Mouse (Mus musculus) forebrain, postnatal 0 days (tissue): ENCODE results near the gene Gdpd1. TPM values are rescaled to one million over a fixed set of nuclear protein-coding genes. Genes with fewer than 3 reads are reported as not detected.
A peak's percentile ranks its signal among the peaks of the same experiment; 100 is the strongest.
"Not testable (repeated sequence)": the region's sequence is repeated elsewhere in the genome, so short reads cannot be mapped to it uniquely, and the experiment has no call there.

Experiments used
- ATAC-seq: fragments of 200-750 bp; cut with Nextera tagmentation; 2 replicates; pipeline ENCODE4 v1.8.0; 2017; ENCODE audit warnings: mild to moderate bottlenecking, moderate library complexity
- DNase-seq: peaks from one replicate; pipeline ENCODE4 v3.0.0-alpha.2; 2015
- H3K27ac ChIP-seq: fragments of 300-500 bp; sonication (generic); 2 replicates; pipeline ENCODE4 v1.5.1; 2014; ENCODE audit warnings: low read depth, mild to moderate bottlenecking, antibody characterized with exemption, low read length, moderate library complexity, mixed read lengths
- H3K27me3 ChIP-seq: fragments of 300-500 bp; sonication (generic); 2 replicates; pipeline ENCODE4 v1.6.1; 2014; ENCODE audit warnings: mild to moderate bottlenecking, low read length, mixed read lengths; ENCODE audit not compliant: insufficient read depth
- H3K36me3 ChIP-seq: fragments of 300-500 bp; sonication (generic); 2 replicates; pipeline ENCODE4 v1.6.1; 2014; ENCODE audit warnings: mild to moderate bottlenecking, moderate library complexity; ENCODE audit not compliant: insufficient read depth
- H3K4me1 ChIP-seq: fragments of 300-500 bp; sonication (generic); 2 replicates; pipeline ENCODE4 v1.6.1; 2014; ENCODE audit warnings: antibody characterized with exemption; ENCODE audit not compliant: insufficient read depth
- H3K4me2 ChIP-seq: fragments of 300-500 bp; sonication (generic); 2 replicates; pipeline ENCODE4 v1.6.1; 2014; ENCODE audit warnings: low read depth, mild to moderate bottlenecking, moderate library complexity
- H3K4me3 ChIP-seq: fragments of 300-500 bp; sonication (generic); 2 replicates; pipeline ENCODE4 v1.5.1; 2014; ENCODE audit warnings: low read depth, low read length, mixed read lengths
- H3K9ac ChIP-seq: fragments of 300-500 bp; sonication (generic); 2 replicates; pipeline ENCODE4 v1.6.1; 2014; ENCODE audit warnings: mild to moderate bottlenecking
- H3K9me3 ChIP-seq: fragments of 300-500 bp; sonication (generic); 2 replicates; pipeline ENCODE4 v1.6.1; 2016; ENCODE audit warnings: low read length
- CTCF ChIP-seq: sonication (generic); IDR thresholded peaks from 2 replicates; pipeline ENCODE4 v1.5.1; 2016; ENCODE audit warnings: antibody characterized with exemption, control low read depth, low read depth
- WGBS: fragments of 180-500 bp; shearing (Covaris S2); extraction: QIAGEN DNeasy Blood & Tissue Kit; methylation state at CpG from one replicate; pipeline ENCODE4 v1.1.7; 2014; 5-methylcytosine and 5-hydroxymethylcytosine counted together
- polyA plus RNA-seq: library from polyadenylated mRNA; unstranded; fragments of >200 nt; fragmentation: Nextera tagmentation; extraction: Ambion mirVana; gene quantifications from 2 replicates; pipeline ENCODE4 v1.2.1, GENCODE M21; 2015
- total RNA-seq: library from RNA; depleted of rRNA; stranded (reverse); fragments of >200 nt; gene quantifications from 2 replicates; pipeline ENCODE4 v1.2.3, GENCODE M21; 2014

Gdpd1 gene
- total and polyA plus RNA-seq, 2 experiments from 2014 or later: 85.2 to 182 TPM

- DNase-seq (no peak), ATAC-seq (no peak)
- no peak overlapping the region for H3K27ac ChIP-seq
- TF ChIP-seq CTCF: no peak
- no peaks in the 10 kb centered on the region for H3K9me3 ChIP-seq
- H3K9ac ChIP-seq: no peak overlapping the region
- peaks cover 63% of the 10 kb centered on the region for H3K36me3 ChIP-seq
- 93% methylated on average over 6 of the region's 6 CpGs for WGBS
- H3K4me1 ChIP-seq: no peaks in the 10 kb centered on the region
- H3K4me3 ChIP-seq: no peak overlapping the region
- H3K27me3 ChIP-seq: no peaks in the 10 kb centered on the region
- H3K4me2 ChIP-seq: no peak overlapping the region
Observed at GRCm38 (mm10) chr11:87056286-87056685, 17.6 kb downstream of the Gdpd1 start.

DNA sequence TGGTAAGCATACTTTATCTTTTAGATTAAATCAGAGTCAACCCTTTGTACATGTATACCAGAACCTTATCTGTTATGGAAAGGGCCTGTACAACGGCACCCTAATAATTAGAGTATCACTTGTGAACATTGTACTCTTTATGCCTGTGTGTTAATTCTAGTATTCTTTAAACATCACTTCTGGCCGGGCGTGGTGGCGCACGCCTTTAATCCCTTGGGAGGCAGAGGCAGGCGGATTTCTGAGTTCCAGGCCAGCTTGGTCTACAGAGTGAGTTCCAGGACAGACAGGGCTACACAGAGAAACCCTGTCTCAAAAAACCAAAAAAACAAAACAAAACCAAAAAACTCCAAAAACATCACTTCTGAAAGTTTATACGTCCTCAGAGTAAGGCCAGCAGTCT is 25.0 kb downstream of the Gdpd1 start:
- H3K4me2 ChIP-seq, H3K27me3 ChIP-seq, H3K4me3 ChIP-seq, H3K9ac ChIP-seq, ATAC-seq, DNase-seq, H3K27ac ChIP-seq, H3K9me3 ChIP-seq, H3K4me1 ChIP-seq: not testable (repeated sequence)
- 97% methylated on average over 7 of the region's 7 CpGs for WGBS
- H3K36me3 ChIP-seq: peaks cover 72% of the 10 kb centered on the region

DNA sequence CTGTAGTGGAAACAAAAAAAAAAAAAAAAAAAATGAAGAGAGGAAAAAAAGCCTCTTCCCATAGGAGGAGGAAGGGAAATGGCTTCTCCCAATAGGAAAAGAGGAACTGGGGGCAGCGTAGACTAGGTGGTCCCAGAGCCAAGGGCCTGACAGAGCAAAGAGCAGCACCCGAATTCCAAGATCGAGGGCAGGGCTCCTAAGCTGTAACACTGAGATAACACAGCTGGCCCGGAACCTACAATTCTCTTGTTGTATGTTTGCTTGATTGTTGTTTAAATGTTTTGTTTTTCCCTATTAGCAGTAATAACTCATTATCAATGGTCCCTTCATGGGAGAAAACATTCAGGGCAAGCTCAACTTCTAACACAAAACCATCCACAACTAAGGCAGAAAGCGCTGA is 26.9 kb downstream of the Gdpd1 start:
- Histone ChIP-seq H3K4me1 (no peaks in the 10 kb centered on the region), H3K27ac (no peak overlapping the region), H3K27me3 (no peaks in the 10 kb centered on the region), H3K36me3 (peaks cover 68% of the 10 kb centered on the region), H3K4me2 (no peak overlapping the region), H3K4me3 (no peak overlapping the region), H3K9ac (no peak overlapping the region), H3K9me3 (no peaks in the 10 kb centered on the region)
- ATAC-seq (no peak), DNase-seq (no peak)
- no peak for TF ChIP-seq CTCF
- 93% methylated on average over 5 of the region's 5 CpGs for WGBS

- no peak for TF ChIP-seq CTCF
- peaks cover 66% of the 10 kb centered on the region for H3K36me3 ChIP-seq
Observed at GRCm38 (mm10) chr11:87043052-87043451, 30.8 kb downstream of the Gdpd1 start.

DNA sequence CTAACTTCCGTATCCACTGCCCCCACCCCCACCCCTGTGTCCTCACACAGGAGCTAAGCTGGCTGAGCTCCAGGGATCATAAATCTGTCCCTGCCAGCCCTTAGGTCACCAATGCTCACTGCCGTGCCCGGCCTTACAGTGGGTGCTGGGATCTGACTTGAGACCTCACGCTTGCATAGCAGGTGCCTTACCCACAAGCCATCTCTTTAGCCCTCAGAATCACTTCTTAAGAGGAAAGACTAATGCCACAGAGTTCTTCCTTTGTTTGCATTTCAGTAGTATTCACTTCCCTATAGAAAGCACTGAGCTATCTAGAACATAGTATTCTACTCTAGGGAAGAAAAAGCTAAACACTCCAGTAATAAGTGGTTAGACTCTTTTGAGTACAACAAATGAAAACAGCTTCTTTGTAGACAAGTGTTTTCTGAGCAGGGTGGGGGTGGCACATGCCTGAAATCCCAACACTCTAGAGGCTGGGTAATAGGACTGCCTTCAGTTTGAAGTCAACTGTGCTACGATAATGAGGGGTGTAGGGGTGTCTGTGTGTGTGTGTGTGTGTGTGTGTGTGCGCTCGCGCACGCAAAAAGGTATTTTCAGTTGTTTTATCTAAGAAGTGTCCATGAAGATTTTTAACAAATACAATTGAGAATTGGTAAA is 34.4 kb downstream of the Gdpd1 start:
- no peaks in the 10 kb centered on the region for H3K9me3 ChIP-seq
- DNase-seq: no peak
- no peaks in the 10 kb centered on the region for H3K27me3 ChIP-seq
- H3K36me3 ChIP-seq: peaks cover 68% of the 10 kb centered on the region
- H3K4me1 ChIP-seq: no peaks in the 10 kb centered on the region
- H3K9ac ChIP-seq: no peak overlapping the region
- ATAC-seq: no peak
- TF ChIP-seq CTCF: no peak
- no peak overlapping the region for H3K4me2 ChIP-seq
- no peak overlapping the region for H3K27ac ChIP-seq
- WGBS: 89% methylated on average over 9 of the region's 9 CpGs
- no peak overlapping the region for H3K4me3 ChIP-seq

More at GRCm38 (mm10) chr11:87043052-87043451, 30.8 kb downstream of the Gdpd1 start:
- no peaks in the 10 kb centered on the region for H3K9me3 ChIP-seq
- DNase-seq (no peak), ATAC-seq (no peak)
- no peaks in the 10 kb centered on the region for H3K4me1 ChIP-seq
- no peaks in the 10 kb centered on the region for H3K27me3 ChIP-seq
- H3K4me2 ChIP-seq: no peak overlapping the region
- no peak overlapping the region for H3K27ac ChIP-seq
- no peak overlapping the region for H3K4me3 ChIP-seq
- WGBS: 91% methylated on average over 3 of the region's 3 CpGs
- H3K9ac ChIP-seq: no peak overlapping the region

DNA sequence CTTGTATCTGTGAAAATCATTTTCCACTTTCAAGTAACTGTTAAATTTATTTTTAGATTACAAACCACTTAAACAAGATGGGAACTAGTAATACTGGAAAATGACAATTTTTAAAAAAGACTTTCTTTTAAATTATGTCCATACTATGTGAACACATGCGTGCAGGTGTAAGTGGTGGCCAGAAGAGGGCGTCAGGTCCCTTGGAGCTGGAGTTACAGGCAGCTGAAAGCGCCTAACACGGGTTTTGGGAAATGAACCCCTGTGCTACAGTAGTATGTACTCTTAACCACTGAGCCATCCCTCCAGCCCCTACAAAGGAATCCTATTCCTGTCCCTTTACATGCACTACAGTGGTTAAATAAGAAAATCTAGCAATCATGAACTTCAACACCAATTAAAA is 37.7 kb downstream of the Gdpd1 start:
- Histone ChIP-seq H3K36me3 (peaks cover 68% of the 10 kb centered on the region), H3K4me1 (no peaks in the 10 kb centered on the region), H3K27me3 (no peaks in the 10 kb centered on the region), H3K9ac (no peak overlapping the region), H3K9me3 (no peaks in the 10 kb centered on the region), H3K4me3 (no peak overlapping the region), H3K27ac (no peak overlapping the region), H3K4me2 (no peak overlapping the region)
- WGBS: 70% methylated on average over 4 of the region's 4 CpGs
- no peak for ATAC-seq
- TF ChIP-seq CTCF: peak; percentile 33
- DNase-seq: no peak

DNA sequence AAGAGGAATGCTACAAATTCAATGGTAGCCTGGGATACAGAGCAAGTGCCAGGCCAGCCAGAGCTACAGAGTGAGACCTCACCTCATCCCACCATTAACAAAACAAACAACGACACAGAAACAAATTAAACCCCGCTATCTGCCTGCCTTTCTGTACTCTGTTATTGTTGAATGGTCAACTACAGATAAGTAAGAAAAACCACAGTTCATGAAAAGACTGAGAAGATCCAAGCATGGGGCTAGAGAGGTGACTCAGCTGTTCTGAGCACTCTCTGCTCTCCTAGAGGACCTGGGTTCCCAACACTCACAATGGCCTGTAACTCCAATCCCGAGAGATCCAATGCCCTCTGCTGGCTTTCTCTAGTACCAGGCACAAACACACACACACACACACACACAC is 45.6 kb downstream of the Gdpd1 start:
- WGBS: 91% methylated on average over 3 of the region's 3 CpGs
- Histone ChIP-seq H3K9ac (no peak overlapping the region), H3K27me3 (no peaks in the 10 kb centered on the region), H3K4me1 (no peaks in the 10 kb centered on the region), H3K4me2 (no peak overlapping the region), H3K9me3 (no peaks in the 10 kb centered on the region), H3K27ac (no peak overlapping the region), H3K36me3 (peaks cover 10% of the 10 kb centered on the region), H3K4me3 (no peak overlapping the region)
- ATAC-seq (no peak), DNase-seq (no peak)
- TF ChIP-seq CTCF: no peak
